Mouse (Mus musculus): Measurements from ENCODE around the gene Zeb2.

Gene Zeb2

DNA sequence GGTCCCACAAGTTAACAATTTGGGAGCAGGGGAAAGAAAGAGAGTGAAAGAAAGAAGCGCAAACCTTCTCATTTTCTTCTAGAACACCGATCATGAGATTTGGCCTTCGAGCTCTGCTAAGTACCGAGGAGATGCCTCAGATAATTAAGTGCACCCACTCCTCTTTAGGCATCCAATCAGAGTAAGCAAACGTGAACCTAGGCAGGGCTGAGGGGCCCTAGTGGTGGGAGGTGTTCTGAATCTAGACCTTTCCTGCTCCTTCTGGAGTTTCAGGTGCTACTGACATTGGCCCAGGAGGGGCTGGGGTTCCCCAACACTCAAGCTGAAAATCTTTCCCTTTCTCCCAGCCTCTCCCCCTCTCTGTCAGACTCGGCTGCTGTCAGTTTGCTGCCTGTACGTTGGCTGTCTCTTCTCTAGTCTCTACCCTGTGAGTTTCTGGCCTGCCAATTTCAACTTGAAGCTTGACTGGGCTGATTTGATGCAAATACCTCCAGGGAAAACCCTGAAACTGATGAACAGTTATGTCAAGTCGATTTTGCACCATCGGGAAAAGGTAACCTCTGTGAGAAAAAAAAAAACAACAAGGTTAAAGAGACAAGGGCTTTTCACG lies 20.5 kb downstream of the Zeb2 start:
- no peak for DNase-seq

DNA sequence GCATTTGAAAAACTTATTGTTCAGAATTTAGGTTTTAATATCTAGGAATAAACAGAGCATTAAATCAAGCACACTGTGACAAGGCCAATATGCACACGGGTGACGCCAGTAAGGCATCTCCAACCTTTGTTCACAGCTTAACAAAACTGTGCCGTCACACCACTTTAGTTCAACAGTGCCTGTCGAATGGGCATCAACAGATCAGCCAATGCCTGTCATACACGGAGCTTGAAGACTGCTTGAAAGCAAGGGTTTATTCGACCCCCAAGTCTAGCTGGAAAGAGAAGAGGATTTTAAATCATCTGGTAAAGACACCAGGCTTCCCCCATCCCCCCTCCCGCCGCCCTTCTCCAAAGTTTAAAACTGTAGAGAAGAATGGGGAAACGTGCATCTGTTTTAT lies 21.4 kb downstream of the Zeb2 start:
- DNase-seq: no peak

DNA sequence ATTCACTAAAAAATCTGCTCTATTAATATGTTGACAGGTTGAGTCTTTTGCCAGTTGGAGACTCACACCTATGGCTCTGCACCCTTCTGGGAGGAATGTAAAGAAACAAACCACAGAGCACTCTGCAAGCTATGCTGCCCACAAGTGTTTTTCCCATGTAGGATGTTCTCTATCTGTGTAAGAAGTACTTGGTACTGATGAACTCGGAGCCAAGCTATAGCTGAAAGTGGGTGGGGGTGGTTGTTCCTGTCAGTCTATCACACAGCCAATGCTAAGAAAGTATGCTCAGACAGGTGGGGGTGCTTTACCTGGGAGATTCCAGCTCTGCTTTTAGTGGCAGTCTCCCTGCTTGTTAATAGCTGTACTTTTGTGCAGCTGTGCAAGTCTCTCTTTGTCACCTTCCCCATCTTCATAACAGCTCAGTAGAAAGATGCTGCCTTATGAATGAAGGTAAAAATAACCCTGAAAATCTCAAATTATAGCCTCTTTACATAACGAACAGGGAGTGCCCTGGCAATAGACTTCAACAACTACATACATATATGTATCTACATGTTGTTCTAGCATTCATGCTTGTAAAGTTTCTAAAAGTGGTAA lies 22.7 kb downstream of the Zeb2 start:
- DNase-seq: no peak

DNA sequence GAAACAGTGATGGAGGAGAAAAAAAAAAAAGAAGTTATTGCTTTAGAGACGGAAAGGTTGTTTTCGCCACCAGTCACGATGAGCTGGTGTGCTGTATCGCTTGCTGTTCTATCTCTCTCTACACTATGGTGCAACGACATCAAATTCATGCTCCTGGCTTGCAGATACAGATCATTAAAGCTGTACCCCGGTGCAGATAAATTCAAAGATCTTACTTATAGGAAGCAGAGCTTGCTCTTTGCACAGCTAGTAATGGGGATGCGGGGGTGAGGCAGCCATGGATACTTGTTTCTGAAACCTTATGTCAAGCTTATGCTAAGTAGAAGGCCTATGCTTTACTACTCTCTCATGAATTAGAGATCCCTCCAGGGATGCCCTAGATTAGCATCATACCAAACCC lies 23.7 kb downstream of the Zeb2 start:
- no peak for DNase-seq

DNA sequence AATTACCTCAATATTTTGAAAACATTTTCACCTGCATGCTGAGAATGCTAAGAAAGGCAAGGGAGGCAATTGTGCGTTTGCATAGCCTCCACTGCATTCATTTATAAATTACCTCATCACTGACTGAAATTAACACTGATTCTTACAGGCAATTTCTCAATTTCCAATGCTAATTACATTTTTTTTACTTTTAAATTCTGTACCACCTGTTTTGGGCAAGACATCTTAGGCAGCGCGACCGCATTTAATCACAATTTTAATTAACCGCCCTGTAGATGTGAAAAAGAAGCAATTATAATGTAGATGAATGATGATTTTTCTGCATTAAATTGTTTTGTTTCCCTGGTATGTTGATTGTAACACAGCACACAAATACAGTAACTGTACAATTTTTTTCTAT lies 24.5 kb downstream of the Zeb2 start:
- no peak for DNase-seq

DNA sequence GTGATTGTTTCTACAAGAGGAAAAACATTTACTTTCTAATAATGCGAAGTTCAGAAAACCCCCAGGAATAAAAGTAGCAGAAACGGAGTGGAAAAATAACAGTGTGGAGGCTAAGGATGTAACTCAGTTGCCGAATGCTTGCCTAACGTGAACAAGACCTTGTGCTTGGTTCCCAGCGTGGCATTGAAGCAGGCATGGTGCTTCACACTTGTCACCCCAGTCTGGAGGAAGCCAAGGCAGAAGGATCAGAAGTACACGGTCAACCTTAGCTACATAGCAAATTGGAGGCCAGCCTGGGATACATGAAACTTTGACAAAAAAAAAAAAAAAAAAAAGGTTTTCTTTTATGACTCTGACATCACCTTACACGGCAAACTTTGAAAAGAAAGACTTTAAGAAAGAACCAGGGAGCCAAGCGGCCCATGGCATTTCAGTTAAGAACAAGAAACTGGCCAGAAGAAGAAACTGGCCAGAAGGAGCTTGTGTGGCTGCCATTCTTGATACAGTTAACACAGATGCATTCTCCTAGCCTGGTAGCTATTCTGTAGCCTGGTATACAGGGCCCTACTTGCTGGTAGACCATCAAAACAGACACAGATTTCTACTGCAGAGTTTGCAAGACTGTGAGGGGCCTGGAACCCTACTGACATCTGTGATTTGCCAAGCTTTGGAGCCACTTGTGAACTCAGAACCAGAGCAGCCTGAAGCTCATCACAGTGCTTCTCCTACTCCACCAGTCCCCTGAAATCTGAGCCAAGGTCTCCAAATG lies 26.5 kb downstream of the Zeb2 start:
- DNase-seq: no peak

DNA sequence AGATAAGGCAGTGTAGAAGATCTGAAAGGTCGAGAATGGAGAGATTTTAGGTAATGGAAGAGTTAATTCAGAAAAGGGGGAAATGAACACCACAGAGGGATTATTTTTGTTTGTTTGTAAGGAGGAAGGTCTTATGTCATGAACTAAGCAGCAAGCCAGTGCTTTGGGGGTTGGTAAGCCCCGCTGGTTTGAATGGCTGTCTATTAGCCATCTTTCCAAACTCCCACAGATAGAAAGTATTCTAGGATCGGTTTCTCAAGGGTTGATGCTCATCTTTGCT lies 28.0 kb downstream of the Zeb2 start:
- DNase-seq: no peak

DNA sequence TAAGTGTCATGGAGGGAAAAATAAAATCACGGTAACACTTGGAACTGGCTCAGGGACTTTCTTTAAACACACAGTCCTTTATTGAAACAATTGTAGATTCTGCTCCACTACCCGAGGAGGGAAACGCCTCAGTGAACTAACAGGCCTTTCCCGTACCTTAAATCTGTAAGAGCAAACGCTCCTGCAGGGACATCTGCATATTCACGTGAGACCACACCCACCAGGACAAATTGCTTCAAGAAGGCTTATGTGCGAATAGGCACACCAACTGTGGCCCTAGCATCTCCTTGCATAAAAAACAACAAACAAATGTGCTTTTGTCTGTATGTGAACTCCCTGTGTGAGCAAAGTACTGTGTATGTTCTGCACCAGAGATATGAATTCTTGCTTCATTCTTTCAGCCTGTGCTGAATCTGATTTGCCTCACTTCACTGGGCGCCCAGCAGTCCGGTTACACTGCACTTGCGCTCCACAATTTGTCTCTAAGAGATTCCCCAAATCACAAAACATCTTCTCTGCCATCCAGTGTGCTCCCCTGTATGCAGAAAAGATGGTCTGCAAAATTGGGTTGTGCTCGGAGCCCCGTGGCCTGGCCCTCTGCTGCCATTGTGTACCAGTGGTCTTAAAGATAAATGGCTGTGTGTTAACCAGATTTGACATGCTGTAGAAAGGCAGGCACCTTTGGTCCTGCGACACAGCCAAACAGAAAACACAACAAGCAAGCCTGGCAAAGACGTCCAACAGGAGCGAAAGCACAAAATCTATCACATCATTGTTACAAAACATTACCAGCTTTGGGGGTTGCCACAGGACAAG lies 28.6 kb downstream of the Zeb2 start:
- DNase-seq: no peak

DNA sequence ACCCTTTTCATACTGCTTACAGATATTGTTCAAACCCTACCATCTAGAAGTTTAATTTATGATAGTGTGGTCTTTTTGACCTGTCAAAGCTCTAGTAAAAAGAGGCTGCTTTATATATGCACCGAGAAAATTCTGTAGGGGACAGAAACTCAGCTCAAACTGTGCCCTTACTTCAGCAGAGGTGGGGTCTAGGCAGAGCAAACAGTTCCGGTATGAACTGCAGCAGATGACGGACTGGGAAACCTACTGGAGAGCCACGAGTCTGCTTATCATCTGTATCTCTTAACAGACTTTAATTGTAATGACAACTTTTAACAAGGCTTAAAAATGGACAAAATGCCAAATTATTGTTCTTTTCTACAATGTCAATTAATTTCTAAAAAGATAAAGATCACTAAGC lies 30.0 kb downstream of the Zeb2 start:
- DNase-seq: no peak

DNA sequence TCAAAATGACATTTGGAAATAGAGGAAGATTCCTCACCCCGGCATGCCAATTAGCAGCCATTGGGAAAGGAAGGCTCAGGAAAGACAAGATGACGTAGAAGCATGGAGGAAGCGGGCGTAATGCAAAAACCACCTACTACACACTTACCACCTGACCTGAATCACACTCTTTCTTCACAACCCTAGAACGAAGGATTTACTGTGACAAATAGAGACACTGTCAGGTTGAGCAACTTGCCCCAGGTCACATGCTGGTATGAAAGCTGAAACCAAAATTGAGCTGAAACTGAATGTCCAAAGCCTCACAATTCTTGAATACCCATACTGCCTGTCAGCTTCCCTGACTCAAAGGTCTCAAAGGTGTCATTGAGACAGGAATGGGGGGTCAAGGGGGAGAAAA lies 31.5 kb downstream of the Zeb2 start:
- no peak for DNase-seq

DNA sequence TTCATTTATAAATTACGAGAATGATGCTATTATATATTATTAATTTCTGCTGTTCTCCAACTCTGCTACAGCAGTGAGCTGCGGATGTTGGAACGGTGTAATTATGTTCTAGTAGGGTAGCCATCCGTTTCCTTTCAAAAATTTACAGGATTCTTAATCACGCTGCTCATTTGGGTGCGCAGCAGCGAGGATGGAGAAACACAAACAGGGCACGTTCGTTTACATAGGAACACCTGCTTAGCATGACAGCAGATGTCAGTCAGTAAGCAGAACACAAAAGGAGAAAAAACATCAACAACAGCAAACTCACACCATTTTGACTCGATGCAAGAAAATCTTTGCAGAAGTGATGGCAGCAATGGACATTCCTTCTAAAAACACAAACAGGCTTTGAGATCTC lies 34.2 kb downstream of the Zeb2 start:
- no peak for DNase-seq

DNA sequence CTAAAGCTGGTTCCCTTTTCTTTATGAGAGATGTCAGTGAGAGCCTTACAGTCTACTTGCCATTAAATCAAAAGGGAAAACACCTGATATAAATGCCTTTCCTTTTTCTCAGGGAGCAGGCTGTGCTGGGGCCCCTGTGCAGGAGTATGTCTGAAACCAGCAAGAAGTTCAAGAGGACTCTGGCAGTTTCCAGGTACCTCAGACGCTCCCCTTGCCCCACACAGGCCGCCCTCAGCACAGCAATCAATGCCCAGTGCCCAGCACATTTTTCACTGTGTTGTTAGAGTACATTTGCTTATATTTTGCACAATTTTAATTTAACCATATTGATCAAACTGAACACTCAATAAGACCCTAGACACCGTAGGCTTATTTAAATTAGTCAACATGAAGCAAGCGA lies 35.6 kb downstream of the Zeb2 start:
- no peak for DNase-seq

DNA sequence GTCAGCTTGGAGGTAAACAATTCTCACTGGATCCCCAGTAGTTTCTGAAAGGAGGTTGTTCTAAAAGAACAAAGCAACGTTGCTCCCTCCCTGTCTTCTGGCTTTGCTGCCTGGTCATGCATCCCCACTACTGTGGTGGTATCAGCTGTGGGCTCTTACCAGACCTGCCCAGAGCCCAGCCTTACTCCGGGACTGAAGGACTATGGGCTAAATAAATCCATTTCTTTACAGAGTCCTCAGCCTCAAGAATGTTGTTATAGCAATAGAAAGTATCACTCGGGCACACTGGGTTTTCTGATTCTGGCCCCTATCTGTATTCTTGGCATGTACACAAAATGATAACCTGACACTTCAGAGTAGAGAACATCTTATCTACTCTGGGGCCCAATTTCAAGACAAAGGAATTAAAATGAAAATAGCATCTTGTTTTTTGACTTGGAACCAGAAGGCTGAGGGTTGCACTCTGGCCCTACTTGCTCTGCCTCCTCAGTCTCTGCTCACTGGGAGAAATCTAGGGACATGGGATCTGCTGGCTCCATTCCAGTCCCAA lies 39.2 kb downstream of the Zeb2 start:
- no peak for DNase-seq

DNA sequence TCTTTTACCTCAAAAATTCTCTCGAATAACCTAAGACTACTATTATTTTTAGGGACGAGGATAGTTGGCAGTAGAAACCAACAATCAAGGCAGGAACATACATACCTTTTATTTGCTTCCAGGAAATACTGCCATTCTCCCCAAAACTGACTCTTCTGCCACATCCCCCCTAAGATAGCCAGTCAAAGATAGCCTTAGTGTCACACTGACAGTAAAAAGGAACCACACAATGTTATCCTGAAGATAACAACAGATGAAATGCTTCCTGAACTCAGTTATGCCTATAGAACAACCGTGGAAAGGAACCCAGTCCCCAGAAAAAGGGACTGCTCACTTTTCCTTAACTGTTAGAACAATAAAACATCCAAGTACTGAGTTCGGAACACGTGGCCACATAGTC lies 39.8 kb downstream of the Zeb2 start:
- DNase-seq: no peak

DNA sequence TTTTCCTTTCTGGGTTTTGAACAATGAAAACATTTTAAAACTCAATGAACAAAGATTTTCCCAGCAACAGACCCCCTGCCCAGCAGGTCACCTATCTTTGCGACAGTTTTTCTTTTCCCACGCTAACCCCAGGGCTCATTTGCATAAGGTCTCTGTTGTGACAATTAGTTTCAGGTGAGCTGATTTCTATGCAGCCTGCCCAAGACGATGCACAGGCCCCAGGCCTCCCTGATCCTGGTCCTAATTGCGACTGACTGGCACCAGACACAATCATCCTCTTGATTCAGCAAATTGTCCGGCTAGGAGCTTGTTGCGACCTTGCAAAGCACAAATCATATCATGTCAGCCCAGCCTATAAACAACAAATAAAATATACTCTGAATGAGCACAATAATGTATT lies 44.2 kb downstream of the Zeb2 start:
- no peak for DNase-seq

DNA sequence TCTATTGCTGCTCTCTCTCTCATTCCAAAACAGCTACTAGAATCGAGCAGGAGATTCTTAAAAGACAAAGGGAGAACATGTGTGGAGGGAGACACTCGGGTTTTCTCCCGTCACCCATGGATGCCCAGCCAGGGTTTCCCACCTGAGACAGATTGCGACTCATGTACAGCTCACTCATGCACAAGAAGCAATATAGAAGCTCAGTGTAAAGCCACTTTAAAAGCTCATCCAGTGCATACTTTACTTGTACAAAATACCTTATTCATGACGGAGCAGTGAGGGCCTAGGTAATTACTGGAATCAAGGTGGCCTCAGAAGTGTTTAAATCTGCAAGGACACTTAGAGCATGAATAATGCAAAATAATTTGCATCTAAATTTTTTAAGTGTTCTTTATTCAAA lies 45.9 kb downstream of the Zeb2 start:
- no peak for DNase-seq

DNA sequence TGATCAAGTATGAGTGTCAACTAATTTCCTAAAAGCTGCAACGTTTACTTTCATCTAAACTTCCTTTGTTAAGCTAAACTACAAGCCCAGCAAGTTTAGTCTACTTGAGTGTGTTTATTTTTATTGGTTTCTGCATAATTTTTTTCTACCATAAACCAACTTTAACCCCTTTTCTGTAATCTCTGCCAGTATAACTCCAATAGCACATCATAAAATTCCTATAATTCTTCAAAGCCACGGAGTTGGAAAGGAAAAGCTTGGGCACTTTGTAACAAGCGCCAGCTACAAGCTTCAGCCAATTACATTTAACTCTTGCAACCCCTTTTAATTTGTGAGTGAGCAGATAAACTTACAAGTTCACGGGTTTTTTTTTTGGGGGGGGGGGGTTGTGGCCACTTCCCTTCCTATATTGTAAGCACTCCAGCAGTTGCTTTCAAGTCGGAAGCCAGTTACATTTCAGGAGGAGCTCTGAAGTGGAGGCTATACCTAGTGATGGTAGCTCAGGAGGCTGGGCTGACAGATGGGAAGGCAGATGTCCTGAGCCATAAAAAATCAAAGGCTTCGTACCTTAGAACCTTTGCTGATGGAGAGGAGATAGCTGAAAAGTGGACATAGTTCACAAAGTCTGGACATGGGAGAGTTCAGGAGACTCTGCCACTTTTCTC lies 46.5 kb downstream of the Zeb2 start:
- DNase-seq: no peak

DNA sequence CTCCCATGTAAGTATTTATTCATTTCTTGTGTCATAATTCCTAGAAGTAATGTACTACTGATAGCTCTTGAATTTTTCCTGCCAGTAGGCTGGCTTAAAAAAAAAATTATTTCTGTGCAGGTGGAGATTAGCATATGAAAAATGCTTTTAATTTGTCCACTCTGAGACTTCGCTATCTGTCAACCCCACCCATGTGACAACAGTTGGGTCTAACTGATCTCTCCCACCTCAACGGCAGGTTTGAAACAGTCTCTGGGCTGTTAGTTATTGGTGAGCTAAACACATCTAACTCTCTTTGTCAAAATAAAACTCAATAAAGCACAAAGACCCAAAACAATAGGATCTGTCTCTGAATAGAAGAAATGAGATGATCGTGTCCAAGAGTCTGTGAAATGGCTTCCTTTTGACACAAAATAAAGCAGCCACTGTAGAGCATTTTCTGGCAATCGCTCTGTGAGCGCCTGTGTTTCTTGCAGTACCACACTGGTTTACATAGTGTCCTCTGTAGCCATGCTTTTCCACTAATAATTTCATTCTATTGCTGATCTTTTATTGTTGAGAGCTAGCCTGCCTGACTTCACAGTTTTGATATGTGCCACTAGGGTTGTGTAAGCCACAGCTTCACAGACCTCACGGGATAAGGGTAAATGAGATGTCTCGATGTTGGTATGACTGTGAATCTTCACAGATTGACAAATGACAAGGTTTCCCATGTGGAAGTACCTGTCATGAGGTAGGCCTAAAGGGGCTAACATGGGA lies 48.2 kb downstream of the Zeb2 start:
- DNase-seq: no peak

DNA sequence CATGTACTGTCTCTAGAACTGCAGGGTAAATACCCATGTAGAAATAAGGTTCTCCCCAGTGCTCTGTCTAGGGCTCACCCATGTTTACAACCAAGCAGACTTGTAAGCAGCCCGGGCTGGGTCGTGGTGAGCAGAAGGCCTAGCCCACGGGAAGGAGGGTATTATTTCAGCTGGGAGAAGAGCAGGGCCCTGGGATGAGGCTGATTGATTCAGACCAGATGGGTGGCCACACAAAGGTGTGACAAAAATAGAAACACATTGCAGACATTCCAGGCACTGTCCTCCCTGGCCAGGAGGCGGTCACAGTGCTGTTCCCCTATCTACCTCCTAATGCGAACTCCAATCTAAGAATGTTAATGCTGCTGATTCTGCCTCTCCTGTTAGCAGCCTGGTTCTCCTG lies 50.1 kb downstream of the Zeb2 start:
- no peak for DNase-seq

DNA sequence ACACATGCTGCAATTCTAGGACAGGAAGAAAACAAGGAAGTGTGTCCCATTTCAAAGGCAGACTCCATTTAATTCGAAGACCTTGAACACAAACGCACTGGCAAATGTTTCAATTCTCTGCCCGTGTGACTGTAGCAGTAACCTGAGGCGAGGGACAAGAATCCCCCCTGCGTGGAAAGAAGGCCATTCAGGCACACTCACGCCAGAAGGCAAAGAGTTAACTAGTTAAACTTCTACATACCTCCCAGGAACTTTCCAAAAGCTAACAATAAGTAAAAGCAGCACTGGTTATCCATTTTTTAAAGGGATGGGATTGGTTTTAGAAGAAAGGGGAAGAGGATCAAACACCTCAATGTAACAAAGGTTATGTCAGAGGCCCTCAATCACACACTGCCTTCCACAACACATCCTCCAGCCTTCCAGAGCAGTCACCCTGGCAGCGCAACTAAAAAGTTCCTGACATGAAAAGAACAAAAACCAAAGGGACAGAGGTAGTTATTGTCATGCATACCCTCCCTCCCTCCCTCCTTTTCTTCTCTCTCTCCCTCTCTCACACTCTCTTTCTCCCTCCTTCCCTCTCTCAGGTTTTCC lies 53.8 kb downstream of the Zeb2 start:
- DNase-seq: no peak

DNA sequence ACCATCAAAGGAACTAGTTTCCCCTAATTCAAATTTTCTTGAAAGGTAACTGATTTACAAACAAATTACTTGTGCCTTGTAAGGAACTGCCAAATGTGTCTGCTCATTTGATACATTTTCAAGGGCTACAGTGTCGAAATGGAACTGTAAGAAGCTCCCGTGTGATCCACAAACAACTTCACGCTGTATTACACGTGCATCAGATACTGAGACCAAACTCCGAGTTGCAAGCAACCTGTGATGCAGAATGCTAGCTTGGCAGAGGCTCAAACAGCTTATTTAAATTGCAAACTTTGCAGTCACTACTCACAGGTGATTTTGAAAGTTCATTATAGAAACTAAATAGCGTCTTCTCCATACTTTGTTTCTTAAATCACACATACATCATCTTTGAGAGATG lies 55.1 kb downstream of the Zeb2 start:
- DNase-seq: no peak

DNA sequence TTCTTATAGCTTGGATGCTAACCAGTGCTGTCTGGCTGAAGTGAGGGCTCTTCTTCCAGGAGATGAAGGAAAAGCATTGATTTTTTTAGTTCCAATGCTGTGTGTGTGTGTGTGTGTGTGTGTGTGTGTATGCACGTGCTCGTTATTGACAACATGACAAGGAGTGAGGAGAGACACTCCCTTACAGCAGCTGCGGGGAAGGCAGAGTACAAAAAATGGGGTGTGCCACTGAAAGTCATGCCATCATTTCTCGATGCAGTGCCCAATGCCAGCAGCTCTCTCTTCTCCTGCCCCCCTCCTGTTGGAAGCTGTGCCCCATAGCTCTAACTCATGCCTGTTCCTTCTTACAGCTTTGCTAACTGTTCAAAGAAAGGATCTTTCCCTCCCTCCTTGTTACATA lies 56.4 kb downstream of the Zeb2 start:
- no peak for DNase-seq
